Mouse (Mus musculus): ENCODE results near the gene Trim29. TPM values are rescaled to one million over a fixed set of nuclear protein-coding genes. Genes with fewer than 3 reads are reported as not detected.

Trim29 gene
- polyA plus RNA-seq, 1 experiment from 2014 or later, result 4.9 TPM

GRCm38 (mm10) chr9:43293058-43293457 lies 17.6 kb upstream of the Trim29 start:
- DNase-seq (ENCODE audit: low spot score) (no peak), ATAC-seq (replicated peaks; ENCODE audit: insufficient number of reproducible peaks, low FRiP score, low TSS enrichment, low read depth) (no peak)
- Histone ChIP-seq H3K4me1 (ENCODE audit: control insufficient read depth, insufficient read depth, low read length) (no peaks in the 10 kb centered on the region), H3K4me2 (ENCODE audit: low read depth, low read length) (no peak overlapping the region), H3K36me3 (replicated peaks; ENCODE audit: control insufficient read depth, insufficient read depth, low read depth, low read length) (no peaks in the 10 kb centered on the region), H3K4me3 (ENCODE audit: low read depth, low read length) (no peak overlapping the region), H3K27ac (replicated peaks; ENCODE audit: low read depth, low read length) (no peak overlapping the region), H3K9ac (replicated peaks; ENCODE audit: low read length) (no peak overlapping the region), H3K27me3 (ENCODE audit: control insufficient read depth, insufficient read depth, low read length) (no peaks in the 10 kb centered on the region), H3K9me3 (replicated peaks; ENCODE audit: control insufficient read depth, low read length) (no peaks in the 10 kb centered on the region)
- 90% methylated on average over 6 of the region's 6 CpGs for WGBS

GRCm38 (mm10) chr9:43300394-43300793 lies 10.3 kb upstream of the Trim29 start:
- no peaks in the 10 kb centered on the region for H3K36me3 ChIP-seq (replicated peaks; ENCODE audit: control insufficient read depth, insufficient read depth, low read depth, low read length)
- ATAC-seq (replicated peaks; ENCODE audit: insufficient number of reproducible peaks, low FRiP score, low TSS enrichment, low read depth) (no peak), DNase-seq (ENCODE audit: low spot score) (no peak)
- no peak overlapping the region for H3K4me2 ChIP-seq (ENCODE audit: low read depth, low read length)
- 72% methylated on average over 10 of the region's 10 CpGs for WGBS
- 0 out of 2 replicates have a peak, but pooled peaks cover 2% of the 10 kb centered on the region for H3K4me1 ChIP-seq (ENCODE audit: control insufficient read depth, insufficient read depth, low read length)
- no peaks in the 10 kb centered on the region for H3K9me3 ChIP-seq (replicated peaks; ENCODE audit: control insufficient read depth, low read length)
- H3K9ac ChIP-seq (replicated peaks; ENCODE audit: low read length), result no peak overlapping the region
- H3K27me3 ChIP-seq (ENCODE audit: control insufficient read depth, insufficient read depth, low read length), result no peaks in the 10 kb centered on the region
- no peak overlapping the region for H3K4me3 ChIP-seq (ENCODE audit: low read depth, low read length)
- H3K27ac ChIP-seq (replicated peaks; ENCODE audit: low read depth, low read length), result no peak overlapping the region

- Histone ChIP-seq H3K27ac (replicated peaks; ENCODE audit: low read depth, low read length) (no peak overlapping the region), H3K27me3 (ENCODE audit: control insufficient read depth, insufficient read depth, low read length) (no peaks in the 10 kb centered on the region), H3K36me3 (replicated peaks; ENCODE audit: control insufficient read depth, insufficient read depth, low read depth, low read length) (no peaks in the 10 kb centered on the region), H3K4me2 (ENCODE audit: low read depth, low read length) (no peak overlapping the region), H3K4me3 (ENCODE audit: low read depth, low read length) (no peak overlapping the region), H3K9me3 (replicated peaks; ENCODE audit: control insufficient read depth, low read length) (no peaks in the 10 kb centered on the region), H3K4me1 (ENCODE audit: control insufficient read depth, insufficient read depth, low read length) (0 out of 2 replicates have a peak, but pooled peaks cover 2% of the 10 kb centered on the region), H3K9ac (replicated peaks; ENCODE audit: low read length) (no peak overlapping the region)
- DNase-seq (ENCODE audit: low spot score) (no peak), ATAC-seq (replicated peaks; ENCODE audit: insufficient number of reproducible peaks, low FRiP score, low TSS enrichment, low read depth) (no peak)
- WGBS, result 43% methylated on average over 4 of the region's 4 CpGs
Observed at GRCm38 (mm10) chr9:43302989-43303388, 7.7 kb upstream of the Trim29 start.

GRCm38 (mm10) chr9:43305882-43306281 lies 4.8 kb upstream of the Trim29 start:
- no peaks in the 10 kb centered on the region for H3K9me3 ChIP-seq (replicated peaks; ENCODE audit: control insufficient read depth, low read length)
- DNase-seq (ENCODE audit: low spot score) (no peak), ATAC-seq (replicated peaks; ENCODE audit: insufficient number of reproducible peaks, low FRiP score, low TSS enrichment, low read depth) (no peak)
- no peaks in the 10 kb centered on the region for H3K27me3 ChIP-seq (ENCODE audit: control insufficient read depth, insufficient read depth, low read length)
- no peak overlapping the region for H3K4me3 ChIP-seq (ENCODE audit: low read depth, low read length)
- H3K4me1 ChIP-seq (ENCODE audit: control insufficient read depth, insufficient read depth, low read length), result 0 out of 2 replicates have a peak, but pooled peaks cover 2% of the 10 kb centered on the region
- 62% methylated on average over 6 of the region's 6 CpGs for WGBS
- no peaks in the 10 kb centered on the region for H3K36me3 ChIP-seq (replicated peaks; ENCODE audit: control insufficient read depth, insufficient read depth, low read depth, low read length)
- no peak overlapping the region for H3K9ac ChIP-seq (replicated peaks; ENCODE audit: low read length)
- no peak overlapping the region for H3K4me2 ChIP-seq (ENCODE audit: low read depth, low read length)
- no peak overlapping the region for H3K27ac ChIP-seq (replicated peaks; ENCODE audit: low read depth, low read length)

- ATAC-seq (replicated peaks; ENCODE audit: insufficient number of reproducible peaks, low FRiP score, low TSS enrichment, low read depth) (no peak), DNase-seq (ENCODE audit: low spot score) (no peak)
- Histone ChIP-seq H3K4me3 (ENCODE audit: low read depth, low read length) (no peak overlapping the region), H3K9me3 (replicated peaks; ENCODE audit: control insufficient read depth, low read length) (no peaks in the 10 kb centered on the region), H3K4me1 (ENCODE audit: control insufficient read depth, insufficient read depth, low read length) (no peaks in the 10 kb centered on the region), H3K27me3 (ENCODE audit: control insufficient read depth, insufficient read depth, low read length) (no peaks in the 10 kb centered on the region), H3K4me2 (ENCODE audit: low read depth, low read length) (no peak overlapping the region), H3K27ac (replicated peaks; ENCODE audit: low read depth, low read length) (no peak overlapping the region), H3K9ac (replicated peaks; ENCODE audit: low read length) (no peak overlapping the region), H3K36me3 (replicated peaks; ENCODE audit: control insufficient read depth, insufficient read depth, low read depth, low read length) (no peaks in the 10 kb centered on the region)
- 84% methylated on average over 6 of the region's 6 CpGs for WGBS
Observed at GRCm38 (mm10) chr9:43309087-43309872, 1.4 kb upstream of the Trim29 start.

GRCm38 (mm10) chr9:43312190-43312589 lies 1.5 kb downstream of the Trim29 start:
- Histone ChIP-seq H3K4me3 (ENCODE audit: low read depth, low read length) (no peak overlapping the region), H3K4me2 (ENCODE audit: low read depth, low read length) (no peak overlapping the region), H3K4me1 (ENCODE audit: control insufficient read depth, insufficient read depth, low read length) (no peaks in the 10 kb centered on the region), H3K9ac (replicated peaks; ENCODE audit: low read length) (no peak overlapping the region), H3K27ac (replicated peaks; ENCODE audit: low read depth, low read length) (no peak overlapping the region), H3K36me3 (replicated peaks; ENCODE audit: control insufficient read depth, insufficient read depth, low read depth, low read length) (no peaks in the 10 kb centered on the region), H3K9me3 (replicated peaks; ENCODE audit: control insufficient read depth, low read length) (no peaks in the 10 kb centered on the region), H3K27me3 (ENCODE audit: control insufficient read depth, insufficient read depth, low read length) (no peaks in the 10 kb centered on the region)
- DNase-seq (ENCODE audit: low spot score) (no peak), ATAC-seq (replicated peaks; ENCODE audit: insufficient number of reproducible peaks, low FRiP score, low TSS enrichment, low read depth) (no peak)
- 77% methylated on average over 7 of the region's 7 CpGs for whole genome bisulfite sequencing

GRCm38 (mm10) chr9:43313805-43314204 lies 3.2 kb downstream of the Trim29 start:
- 77% methylated on average over 3 of the region's 3 CpGs for WGBS
- no peak for DNase-seq (ENCODE audit: low spot score)
- H3K27ac ChIP-seq (replicated peaks; ENCODE audit: low read depth, low read length), result no peak overlapping the region

GRCm38 (mm10) chr9:43315320-43315950 lies 4.8 kb downstream of the Trim29 start:
- Histone ChIP-seq H3K27ac (replicated peaks; ENCODE audit: low read depth, low read length) (no peak overlapping the region), H3K9me3 (replicated peaks; ENCODE audit: control insufficient read depth, low read length) (no peaks in the 10 kb centered on the region), H3K9ac (replicated peaks; ENCODE audit: low read length) (no peak overlapping the region), H3K4me1 (ENCODE audit: control insufficient read depth, insufficient read depth, low read length) (no peaks in the 10 kb centered on the region; the same call in 1 of the 2 replicates), H3K4me2 (ENCODE audit: low read depth, low read length) (no peak overlapping the region), H3K4me3 (ENCODE audit: low read depth, low read length) (no peak overlapping the region), H3K27me3 (ENCODE audit: control insufficient read depth, insufficient read depth, low read length) (no peaks in the 10 kb centered on the region), H3K36me3 (replicated peaks; ENCODE audit: control insufficient read depth, insufficient read depth, low read depth, low read length) (no peaks in the 10 kb centered on the region)
- DNase-seq (ENCODE audit: low spot score) (peak; percentile 50), ATAC-seq (replicated peaks; ENCODE audit: insufficient number of reproducible peaks, low FRiP score, low TSS enrichment, low read depth) (peak; percentile 74)
- WGBS, result 45% methylated on average over 3 of the region's 3 CpGs

More at GRCm38 (mm10) chr9:43313805-43314204, 3.2 kb downstream of the Trim29 start:
- no peaks in the 10 kb centered on the region for H3K4me1 ChIP-seq (ENCODE audit: control insufficient read depth, insufficient read depth, low read length)
- H3K9ac ChIP-seq (replicated peaks; ENCODE audit: low read length), result no peak overlapping the region
- H3K4me3 ChIP-seq (ENCODE audit: low read depth, low read length), result no peak overlapping the region
- H3K36me3 ChIP-seq (replicated peaks; ENCODE audit: control insufficient read depth, insufficient read depth, low read depth, low read length), result no peaks in the 10 kb centered on the region
- H3K4me2 ChIP-seq (ENCODE audit: low read depth, low read length), result no peak overlapping the region
- no peak for ATAC-seq (replicated peaks; ENCODE audit: insufficient number of reproducible peaks, low FRiP score, low TSS enrichment, low read depth)
- no peaks in the 10 kb centered on the region for H3K27me3 ChIP-seq (ENCODE audit: control insufficient read depth, insufficient read depth, low read length)
- H3K9me3 ChIP-seq (replicated peaks; ENCODE audit: control insufficient read depth, low read length), result no peaks in the 10 kb centered on the region
